Mouse (Mus musculus) kidney, adult 2 months (tissue): ENCODE data around the gene Cpxm2. TPM values are rescaled to one million over a fixed set of nuclear protein-coding genes. Genes with fewer than 3 reads are reported as not detected.
A peak's percentile ranks its signal among the peaks of the same experiment; 100 is the strongest.

Experiments
- DNase-seq: peaks from one replicate; pipeline ENCODE4 v3.0.0; 2021
- H3K27ac ChIP-seq: fragments of 200-500 bp; 2 replicates; pipeline ENCODE4 v1.5.1; 2012; ENCODE audit warnings: low read depth, low read length, control low read depth, inconsistent platforms; ENCODE audit not compliant: insufficient read depth
- H3K27me3 ChIP-seq: fragments of 200-500 bp; replicated peaks from 2 replicates; pipeline ENCODE4 v1.6.1; 2012; ENCODE audit warnings: mild to moderate bottlenecking, moderate library complexity, low read length, inconsistent platforms; ENCODE audit not compliant: control insufficient read depth, insufficient read depth
- H3K36me3 ChIP-seq: fragments of 200-500 bp; 2 replicates; pipeline ENCODE4 v1.6.1; 2012; ENCODE audit warnings: mild to moderate bottlenecking, moderate library complexity, low read length, inconsistent platforms; ENCODE audit not compliant: control insufficient read depth, insufficient read depth
- H3K4me1 ChIP-seq: fragments of 200-500 bp; 2 replicates; pipeline ENCODE4 v1.6.1; 2011; ENCODE audit warnings: low read length; ENCODE audit not compliant: control insufficient read depth, insufficient read depth
- H3K4me3 ChIP-seq: fragments of 200-500 bp; 2 replicates; pipeline ENCODE4 v1.5.1; 2011; ENCODE audit warnings: mild to moderate bottlenecking, low read depth, low read length, control low read depth; ENCODE audit not compliant: insufficient read depth
- CTCF ChIP-seq: fragments of 200-500 bp; conservative IDR thresholded peaks from 2 replicates; pipeline ENCODE4 v1.5.1; 2011; ENCODE audit warnings: low read depth, mild to moderate bottlenecking, control low read depth, low read length, moderate library complexity, mixed read lengths; ENCODE audit not compliant: insufficient read depth, insufficient read length
- POLR2A ChIP-seq: fragments of 200-500 bp; IDR thresholded peaks from one replicate; pipeline ENCODE4 v1.6.1; 2011; ENCODE audit warnings: low read depth, low read length, control low read depth
- WGBS: fragments of 180-500 bp; shearing (Covaris S2); methylation state at CpG from one replicate; pipeline ENCODE4 v1.1.7; 2018; 5-methylcytosine and 5-hydroxymethylcytosine counted together
- polyA plus RNA-seq: library from polyadenylated mRNA; depleted of rRNA; stranded (reverse); fragments of >200 nt; gene quantifications from 2 replicates; pipeline ENCODE4 v1.2.3, GENCODE M21; 2012

The Cpxm2 gene
- polyA plus RNA-seq, 1 experiment = 3.5 TPM

DNA sequence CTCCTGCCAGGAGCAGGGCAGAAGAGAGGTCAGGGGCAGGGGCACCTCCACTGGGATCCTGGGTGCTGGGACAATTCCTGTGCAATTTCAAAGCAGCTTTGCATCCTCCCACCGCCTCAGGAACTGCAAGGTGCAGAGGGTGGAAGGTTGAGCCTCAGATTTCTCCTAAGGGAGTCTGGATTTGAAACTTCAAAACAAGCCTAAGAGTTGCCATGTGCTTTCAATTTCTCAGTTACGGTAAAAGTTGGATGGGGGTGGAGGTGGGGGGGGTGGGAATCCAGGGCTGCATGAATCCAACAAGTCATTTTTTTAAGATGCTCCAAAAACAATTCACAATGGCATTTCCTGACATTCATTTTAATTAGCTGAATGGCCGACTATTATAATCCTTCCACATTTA, 32.9 kb upstream of the Cpxm2 start:
- WGBS = 65% methylated on average over 3 of the region's 3 CpGs
- no peaks in the 10 kb centered on the region for H3K36me3 ChIP-seq
- no peak overlapping the region for H3K4me3 ChIP-seq
- TF ChIP-seq POLR2A (no peak), CTCF (no peak)
- H3K27me3 ChIP-seq = no peaks in the 10 kb centered on the region
- H3K4me1 ChIP-seq = no peaks in the 10 kb centered on the region
- DNase-seq = no peak
- H3K27ac ChIP-seq = no peak overlapping the region

DNA sequence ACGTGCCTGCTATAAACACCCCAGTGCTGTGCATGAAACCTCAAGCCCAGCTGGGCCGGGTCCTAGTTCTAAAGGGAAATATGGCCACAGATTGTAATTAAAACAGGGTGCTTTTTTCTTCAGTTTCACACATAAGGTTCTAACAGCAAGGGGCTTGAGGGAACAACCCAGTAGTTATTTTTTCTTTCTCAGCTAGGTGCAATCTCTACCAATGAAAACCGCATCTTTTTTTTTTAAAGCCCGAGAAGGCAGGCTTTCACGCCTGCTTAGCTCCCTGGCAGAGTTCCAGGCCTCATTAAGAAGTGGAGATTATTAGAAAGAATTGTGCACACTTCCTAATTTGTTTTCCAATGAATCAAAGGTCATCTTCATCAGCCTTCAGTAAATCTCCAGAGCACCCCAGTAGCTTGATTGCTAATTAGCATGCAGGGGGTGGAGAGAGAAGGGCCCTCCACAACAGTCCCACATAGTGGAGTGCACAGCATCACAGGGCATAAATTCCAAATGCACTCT, 29.4 kb upstream of the Cpxm2 start:
- TF ChIP-seq POLR2A (no peak), CTCF (no peak)
- Histone ChIP-seq H3K27ac (no peak overlapping the region), H3K27me3 (no peaks in the 10 kb centered on the region; the same call in 1 of the 2 replicates), H3K4me1 (no peaks in the 10 kb centered on the region), H3K4me3 (no peak overlapping the region), H3K36me3 (no peaks in the 10 kb centered on the region)
- DNase-seq = peak; percentile 45
- 47% methylated on average over 5 of the region's 5 CpGs for WGBS

GRCm38 (mm10) chr7:132181586-132182198, 27.2 kb upstream of the Cpxm2 start:
- H3K4me1 ChIP-seq = no peaks in the 10 kb centered on the region
- no peak overlapping the region for H3K27ac ChIP-seq
- no peaks in the 10 kb centered on the region; the same call in 1 of the 2 replicates for H3K27me3 ChIP-seq
- H3K4me3 ChIP-seq = no peak overlapping the region
- H3K36me3 ChIP-seq = no peaks in the 10 kb centered on the region
- WGBS = 93% methylated on average over 4 of the region's 4 CpGs
- TF ChIP-seq POLR2A (no peak), CTCF (no peak)
- DNase-seq = no peak

GRCm38 (mm10) chr7:132181042-132181441, 26.5 kb upstream of the Cpxm2 start:
- DNase-seq = no peak
- WGBS = 88% methylated on average over 3 of the region's 3 CpGs
- Histone ChIP-seq H3K36me3 (no peaks in the 10 kb centered on the region), H3K27ac (no peak overlapping the region), H3K27me3 (no peaks in the 10 kb centered on the region; the same call in 1 of the 2 replicates), H3K4me3 (no peak overlapping the region), H3K4me1 (no peaks in the 10 kb centered on the region)
- no peak for TF ChIP-seq POLR2A
- no peak for TF ChIP-seq CTCF

DNA sequence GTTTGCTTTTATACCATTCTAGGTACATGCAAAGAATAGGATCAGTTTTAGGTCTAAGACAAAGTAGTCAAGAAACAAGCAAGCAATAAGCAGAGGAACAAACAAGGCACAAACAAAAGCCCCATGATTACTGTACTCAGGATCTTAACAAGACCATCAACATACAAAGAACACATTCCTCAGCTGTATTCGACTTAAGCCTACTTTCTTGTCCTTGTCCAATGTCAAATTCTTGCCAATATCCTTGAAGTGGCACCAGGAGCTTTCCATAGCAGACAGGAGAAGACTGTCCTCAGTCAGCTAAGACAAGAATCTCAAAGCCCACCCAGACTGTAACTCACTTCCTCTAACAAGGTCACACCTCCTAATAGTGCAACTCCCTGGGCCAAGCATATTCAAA, 24.5 kb upstream of the Cpxm2 start:
- no peaks in the 10 kb centered on the region; the same call in 1 of the 2 replicates for H3K27me3 ChIP-seq
- H3K27ac ChIP-seq = no peak overlapping the region
- H3K4me1 ChIP-seq = no peaks in the 10 kb centered on the region
- DNase-seq = no peak
- H3K4me3 ChIP-seq = no peak overlapping the region
- TF ChIP-seq POLR2A (no peak), CTCF (no peak)
- 51% methylated on average over 1 of the region's 1 CpGs for WGBS
- no peaks in the 10 kb centered on the region for H3K36me3 ChIP-seq

GRCm38 (mm10) chr7:132174787-132175186, 20.2 kb upstream of the Cpxm2 start:
- DNase-seq = no peak
- no peaks in the 10 kb centered on the region for H3K4me1 ChIP-seq
- no peak overlapping the region for H3K27ac ChIP-seq
- no peak overlapping the region for H3K4me3 ChIP-seq
- 85% methylated on average over 5 of the region's 5 CpGs for WGBS
- no peaks in the 10 kb centered on the region; the same call in 1 of the 2 replicates for H3K27me3 ChIP-seq
- TF ChIP-seq POLR2A = no peak
- TF ChIP-seq CTCF = no peak
- H3K36me3 ChIP-seq = no peaks in the 10 kb centered on the region

DNA sequence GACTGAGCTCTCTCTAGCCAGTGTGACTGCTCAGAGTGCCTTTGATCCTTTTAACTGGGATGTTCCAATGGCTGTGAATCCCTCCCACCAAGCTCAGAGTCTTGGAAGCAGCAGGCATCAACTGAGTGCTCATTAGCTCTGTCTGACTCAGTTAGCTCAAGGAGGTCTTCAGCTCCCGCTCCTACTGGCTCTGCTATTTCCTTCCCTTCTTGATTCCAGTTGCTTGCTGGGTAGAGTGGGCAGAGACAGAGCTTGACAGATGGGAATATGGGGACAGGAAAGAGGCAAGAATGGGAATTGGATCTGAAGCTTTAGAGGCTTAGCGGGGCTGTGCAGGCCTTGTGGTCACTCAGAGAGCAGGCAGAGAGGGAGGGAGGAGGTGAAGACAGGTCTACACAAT, 19.8 kb upstream of the Cpxm2 start:
- 82% methylated on average over 2 of the region's 2 CpGs for WGBS
- no peak for DNase-seq
- Histone ChIP-seq H3K27me3 (no peaks in the 10 kb centered on the region), H3K4me1 (no peaks in the 10 kb centered on the region), H3K4me3 (no peak overlapping the region), H3K27ac (no peak overlapping the region), H3K36me3 (no peaks in the 10 kb centered on the region)
- no peak for TF ChIP-seq POLR2A
- TF ChIP-seq CTCF = no peak
